Mouse (Mus musculus) ES-Bruce4 (cell line): ENCODE data around the gene Frmd4b.

Experiments used
- CTCF ChIP-seq: IDR thresholded peaks from one replicate; pipeline ENCODE4 v1.8.1; 2011; ENCODE audit warnings: low read depth, low read length
- EP300 ChIP-seq: IDR thresholded peaks from 2 replicates; pipeline ENCODE4 v1.6.1; 2011; ENCODE audit warnings: low read depth, low read length; ENCODE audit not compliant: insufficient read depth
- POLR2A ChIP-seq: IDR thresholded peaks from one replicate; pipeline ENCODE4 v1.8.1; 2011; ENCODE audit warnings: low read length; ENCODE audit not compliant: insufficient read depth

- TF ChIP-seq CTCF (no peak), POLR2A (no peak), EP300 (no peak)
These were observed 246.9 kb downstream of the Frmd4b start for GRCm38 (mm10) chr6:97370460-97370859.
